9 mouse cellular contexts compared by ENCODE assay signal in genomic region chr17:64617838-64618237, GRCm38 (mm10). TPM values are rescaled to one million over a fixed set of nuclear protein-coding genes. Genes with fewer than 3 reads are reported as not detected.
DNase-seq lines count a peak whose midpoint lies in the region; ATAC-seq and TF ChIP-seq lines count a peak whose summit lies in the region.
"Had no signal": no experiment of that assay in that cellular context is flagged by ENCODE, and none has a peak within 500 bp of the region (broad histone marks: within the 10 kb centered on the region; RNA-seq: fewer than 3 reads in every experiment).

No protein-coding gene starts in this region.

- peak overlapping the region; percentile 44 for H3K27ac ChIP-seq in brown adipose tissue, adult 24 weeks (replicated peaks; ENCODE audit: low read depth, low read length)
- no peak overlapping the region for H3K27ac ChIP-seq in forebrain, postnatal 0 days (ENCODE audit: low read depth, low read length)

- H3K9me3 ChIP-seq in forebrain, postnatal 0 days (ENCODE audit: low read length) = no peaks in the 10 kb centered on the region

- no peak for TF ChIP-seq CTCF in forebrain, postnatal 0 days (IDR thresholded peaks at IDR 0.05; ENCODE audit: low read depth)

- no peak overlapping the region for H3K9ac ChIP-seq in forebrain, postnatal 0 days

- H3K36me3 ChIP-seq in forebrain, postnatal 0 days (ENCODE audit: insufficient read depth) = no peaks in the 10 kb centered on the region

- ATAC-seq in forebrain, postnatal 0 days = no peak
- ATAC-seq: forebrain, embryonic 14.5 days had no signal

- no peaks in the 10 kb centered on the region for H3K27me3 ChIP-seq in forebrain, postnatal 0 days (ENCODE audit: insufficient read depth, low read length)

- WGBS in forebrain, postnatal 0 days = 81% methylated on average over 4 of the region's 4 CpGs

- H3K4me2 ChIP-seq in forebrain, postnatal 0 days (ENCODE audit: low read depth) = no peak overlapping the region

- peaks cover 30% of the 10 kb centered on the region for H3K4me1 ChIP-seq in brown adipose tissue, adult 24 weeks (ENCODE audit: control insufficient read depth, insufficient read depth, insufficient read length, low read length)
- H3K4me1 ChIP-seq in forebrain, postnatal 0 days (ENCODE audit: insufficient read depth) = no peaks in the 10 kb centered on the region

- DNase-seq in NIH3T3 (ENCODE audit: low read depth) = peak; percentile 36
- peak; percentile 84 for DNase-seq in kidney, postnatal 14 days
- peak; percentile 48 to 52 for DNase-seq in lung, postnatal 4 days
- DNase-seq in forebrain, postnatal 0 days = no peak
- DNase-seq in left cerebral cortex, adult 9 months (ENCODE audit: low spot score in 2 of 2) = no peak
- no peak for DNase-seq in cerebellum, adult 9-10 months
- no peak for DNase-seq in Muller cell, postnatal 12 days (ENCODE audit: inconsistent ontology term)

- no peak overlapping the region for H3K4me3 ChIP-seq in brown adipose tissue, adult 24 weeks (ENCODE audit: insufficient read depth, low read depth, low read length)
- no peak overlapping the region for H3K4me3 ChIP-seq in forebrain, postnatal 0 days (ENCODE audit: low read depth, low read length)

RNA-seq across cellular contexts. Expression of gene Man2a1, which starts 17.3 kb away (rescaled TPM):
- 12.7 TPM in 2 replicates for polyA plus RNA-seq in brown adipose tissue, adult 24 weeks (2012; ENCODE audit: insufficient read depth, insufficient read length, missing spikeins)
- 11.0 and 19.9 TPM in 2 replicates for total RNA-seq in forebrain, postnatal 0 days (2014; rRNA removed)
- polyA plus RNA-seq in forebrain, postnatal 0 days (2015; fragmentation: Nextera tagmentation; extraction: Ambion mirVana) = 1.4 and 2.2 TPM in 2 replicates

Comparison
In these comparisons a context has a peak if more than half of its experiments do, and no peak if none do; other contexts are left out.
1. DNase-seq: peak in NIH3T3 (single experiment), kidney, postnatal 14 days (single experiment) and lung, postnatal 4 days (2 of 2); none in forebrain, postnatal 0 days (single experiment), left cerebral cortex, adult 9 months (0 of 2), cerebellum, adult 9-10 months (single experiment) and Muller cell, postnatal 12 days (single experiment).